Mouse (Mus musculus): ENCODE data around the gene Grifin. TPM values are rescaled to one million over a fixed set of nuclear protein-coding genes. Genes with fewer than 3 reads are reported as not detected.

Grifin gene
- polyA plus RNA-seq, 1 experiment from 2014 or later: not detected

DNA sequence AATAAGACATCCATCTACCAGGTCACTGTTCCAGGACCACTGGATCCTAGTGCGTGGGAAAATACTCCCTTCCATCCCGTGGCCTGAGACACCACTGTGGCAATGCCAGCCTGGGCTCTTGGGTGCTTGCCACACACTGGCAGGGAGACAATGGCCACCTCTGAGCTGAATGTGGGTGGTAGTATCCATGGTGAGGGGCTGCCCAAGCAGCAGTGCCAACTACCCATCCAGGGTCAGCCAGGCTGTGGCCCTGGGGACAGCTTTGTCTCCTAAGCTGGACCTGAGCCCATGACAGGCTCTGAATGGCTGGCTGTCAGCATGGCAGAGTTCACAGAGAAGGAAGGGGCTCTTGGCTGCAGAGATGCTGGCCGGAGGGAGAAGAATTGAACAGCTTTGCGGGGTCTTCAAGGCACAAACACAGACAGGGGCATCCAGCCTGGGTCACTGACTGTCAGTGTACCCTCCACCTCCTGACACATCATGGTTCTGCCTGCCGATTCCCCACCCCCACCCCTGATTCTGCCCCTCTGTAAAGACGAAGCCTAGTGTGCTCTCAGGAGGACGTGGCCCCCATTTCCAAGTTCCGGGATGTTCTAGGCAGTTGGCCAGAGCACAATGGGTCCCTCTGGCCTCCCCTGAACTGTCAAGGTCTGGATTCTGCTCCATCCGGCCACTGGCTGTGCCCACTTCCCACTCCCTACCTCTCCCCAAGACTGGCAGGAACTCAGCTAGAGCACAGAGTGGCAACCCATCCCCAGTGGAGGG, 21.9 kb downstream of the Grifin start:
- Histone ChIP-seq H3K27ac (ENCODE audit: low read length) (peak overlapping the region; percentile 38), H3K4me2 (ENCODE audit: low read length) (no peak overlapping the region), H3K4me1 (replicated peaks; ENCODE audit: control insufficient read depth, insufficient read depth, low read length) (peaks cover 8% of the 10 kb centered on the region), H3K9me3 (ENCODE audit: control insufficient read depth, low read length) (no peaks in the 10 kb centered on the region), H3K9ac (replicated peaks; ENCODE audit: low read depth, low read length) (0 out of 2 replicates have a peak overlapping the region, but pooled peaks have one; percentile 3), H3K4me3 (replicated peaks; ENCODE audit: low read length) (no peak overlapping the region), H3K27me3 (replicated peaks; ENCODE audit: control insufficient read depth, insufficient read depth, low read length) (no peaks in the 10 kb centered on the region), H3K36me3 (ENCODE audit: control insufficient read depth, insufficient read depth) (no peaks in the 10 kb centered on the region)
- ATAC-seq: peak; percentile 79
- WGBS: 32% methylated on average over 9 of the region's 9 CpGs

DNA sequence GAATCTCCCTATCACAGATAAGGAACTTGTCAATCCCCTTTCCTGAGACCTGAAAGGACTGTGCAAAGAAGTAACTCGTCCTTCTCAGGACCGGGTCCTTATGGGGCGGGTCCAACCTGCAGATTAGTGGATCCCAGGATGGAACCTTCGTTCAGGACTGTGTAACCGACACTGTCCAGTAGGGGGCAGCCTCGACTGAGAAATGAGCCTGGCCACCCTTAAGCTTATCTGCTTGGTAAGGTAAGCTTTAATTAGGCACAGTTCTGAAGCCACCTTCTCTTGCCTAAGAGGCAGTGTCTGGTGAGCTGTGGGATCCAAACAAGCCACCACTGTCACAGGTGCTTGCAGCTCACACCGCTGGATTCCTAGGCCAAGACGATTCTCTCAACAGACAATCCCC, 24.8 kb downstream of the Grifin start:
- peak; percentile 54; the same call in 1 of the 2 replicates for ATAC-seq
- Histone ChIP-seq H3K4me3 (replicated peaks; ENCODE audit: low read length) (no peak overlapping the region), H3K27me3 (replicated peaks; ENCODE audit: control insufficient read depth, insufficient read depth, low read length) (no peaks in the 10 kb centered on the region), H3K36me3 (ENCODE audit: control insufficient read depth, insufficient read depth) (no peaks in the 10 kb centered on the region), H3K4me2 (ENCODE audit: low read length) (no peak overlapping the region), H3K9me3 (ENCODE audit: control insufficient read depth, low read length) (no peaks in the 10 kb centered on the region), H3K27ac (ENCODE audit: low read length) (no peak overlapping the region), H3K9ac (replicated peaks; ENCODE audit: low read depth, low read length) (no peak overlapping the region), H3K4me1 (replicated peaks; ENCODE audit: control insufficient read depth, insufficient read depth, low read length) (peaks cover 16% of the 10 kb centered on the region)
- WGBS: 11% methylated on average over 8 of the region's 8 CpGs

DNA sequence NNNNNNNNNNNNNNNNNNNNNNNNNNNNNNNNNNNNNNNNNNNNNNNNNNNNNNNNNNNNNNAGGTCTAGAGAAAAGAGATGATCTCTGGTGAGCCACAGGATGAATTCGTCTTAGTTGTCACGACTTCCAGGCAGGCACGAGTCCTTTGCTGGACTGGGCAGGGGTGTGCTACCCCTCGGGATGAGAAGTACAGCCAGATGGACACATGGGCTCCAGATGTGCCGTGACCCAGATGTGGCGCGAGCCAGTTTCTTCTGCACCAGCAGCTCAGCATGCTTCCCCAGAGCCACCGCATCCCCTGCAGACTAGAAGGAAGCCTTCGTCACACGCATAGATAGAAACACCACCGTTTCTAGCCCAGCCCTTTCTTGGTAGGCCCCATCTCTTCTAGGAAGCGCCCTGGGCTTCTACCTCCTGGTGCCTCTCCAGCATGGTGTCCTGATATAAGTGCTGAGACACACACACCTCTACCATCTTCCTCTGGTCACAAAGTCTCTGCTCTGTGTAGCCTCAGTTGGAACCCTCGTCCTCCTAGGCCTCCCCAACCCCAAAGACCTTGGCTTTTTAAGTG, 26.7 kb downstream of the Grifin start:
- no peaks in the 10 kb centered on the region for H3K36me3 ChIP-seq (ENCODE audit: control insufficient read depth, insufficient read depth)
- peaks cover 12% of the 10 kb centered on the region for H3K4me1 ChIP-seq (replicated peaks; ENCODE audit: control insufficient read depth, insufficient read depth, low read length)
- H3K27ac ChIP-seq (ENCODE audit: low read length): no peak overlapping the region
- ATAC-seq: no peak
- no peak overlapping the region for H3K4me2 ChIP-seq (ENCODE audit: low read length)
- no peaks in the 10 kb centered on the region for H3K9me3 ChIP-seq (ENCODE audit: control insufficient read depth, low read length)
- H3K27me3 ChIP-seq (replicated peaks; ENCODE audit: control insufficient read depth, insufficient read depth, low read length): no peaks in the 10 kb centered on the region
- WGBS: 79% methylated on average over 13 of the region's 13 CpGs
- no peak overlapping the region for H3K4me3 ChIP-seq (replicated peaks; ENCODE audit: low read length)
- H3K9ac ChIP-seq (replicated peaks; ENCODE audit: low read depth, low read length): no peak overlapping the region

DNA sequence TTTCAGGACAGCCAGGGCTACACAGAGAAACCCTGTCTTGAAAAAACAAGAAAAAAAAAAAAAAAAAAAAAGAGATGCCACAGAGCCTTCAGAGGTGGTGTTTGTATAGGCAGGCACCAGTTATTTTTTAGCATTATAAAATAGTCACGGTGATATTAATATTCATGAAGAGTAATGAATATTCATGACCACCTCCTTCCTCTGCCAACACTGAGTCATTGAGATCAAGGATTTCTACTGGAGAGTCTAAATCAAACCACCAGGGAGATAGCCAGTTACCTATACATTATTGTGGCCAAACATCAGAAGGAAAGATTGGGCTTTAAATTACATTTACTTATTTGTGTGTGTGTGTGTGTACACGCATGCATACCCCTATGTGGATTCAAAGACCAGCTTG, 38.1 kb downstream of the Grifin start:
- H3K27me3 ChIP-seq (replicated peaks; ENCODE audit: control insufficient read depth, insufficient read depth, low read length): no peaks in the 10 kb centered on the region
- no peak overlapping the region for H3K27ac ChIP-seq (ENCODE audit: low read length)
- 58% methylated on average over 2 of the region's 2 CpGs for WGBS
- H3K4me1 ChIP-seq (replicated peaks; ENCODE audit: control insufficient read depth, insufficient read depth, low read length): no peaks in the 10 kb centered on the region
- no peak overlapping the region for H3K9ac ChIP-seq (replicated peaks; ENCODE audit: low read depth, low read length)
- ATAC-seq: 0 out of 2 replicates have a peak, but pooled peaks have one; percentile 20
- peaks cover 10% of the 10 kb centered on the region for H3K36me3 ChIP-seq (ENCODE audit: control insufficient read depth, insufficient read depth)
- no peaks in the 10 kb centered on the region for H3K9me3 ChIP-seq (ENCODE audit: control insufficient read depth, low read length)
- no peak overlapping the region for H3K4me3 ChIP-seq (replicated peaks; ENCODE audit: low read length)
- H3K4me2 ChIP-seq (ENCODE audit: low read length): no peak overlapping the region

DNA sequence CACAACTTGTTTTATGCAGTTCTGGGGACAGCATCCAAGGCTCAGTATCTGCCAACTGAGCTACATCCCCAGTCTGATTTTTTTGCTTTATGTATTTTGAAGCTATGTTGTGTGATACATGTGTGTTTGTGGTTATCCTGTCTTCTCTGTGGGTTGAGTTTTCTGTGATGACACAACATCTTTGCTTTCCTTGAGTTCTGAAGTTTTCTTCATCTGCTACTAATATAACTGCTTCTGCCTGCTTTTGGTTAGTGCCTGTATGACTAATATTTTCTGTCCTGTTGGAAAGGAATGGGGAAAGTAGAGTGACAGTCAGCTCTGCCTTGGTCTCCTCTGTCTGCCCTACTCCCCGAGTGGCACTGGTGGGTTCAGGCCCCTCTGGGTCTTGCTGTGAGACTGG, 43.7 kb downstream of the Grifin start:
- Histone ChIP-seq H3K27me3 (replicated peaks; ENCODE audit: control insufficient read depth, insufficient read depth, low read length) (no peaks in the 10 kb centered on the region), H3K4me3 (replicated peaks; ENCODE audit: low read length) (no peak overlapping the region), H3K36me3 (ENCODE audit: control insufficient read depth, insufficient read depth) (peaks cover 10% of the 10 kb centered on the region), H3K27ac (ENCODE audit: low read length) (no peak overlapping the region), H3K9ac (replicated peaks; ENCODE audit: low read depth, low read length) (no peak overlapping the region), H3K9me3 (ENCODE audit: control insufficient read depth, low read length) (no peaks in the 10 kb centered on the region), H3K4me2 (ENCODE audit: low read length) (no peak overlapping the region), H3K4me1 (replicated peaks; ENCODE audit: control insufficient read depth, insufficient read depth, low read length) (no peaks in the 10 kb centered on the region)
- WGBS: 100% methylated on average over 1 of the region's 1 CpGs
- no peak for ATAC-seq

DNA sequence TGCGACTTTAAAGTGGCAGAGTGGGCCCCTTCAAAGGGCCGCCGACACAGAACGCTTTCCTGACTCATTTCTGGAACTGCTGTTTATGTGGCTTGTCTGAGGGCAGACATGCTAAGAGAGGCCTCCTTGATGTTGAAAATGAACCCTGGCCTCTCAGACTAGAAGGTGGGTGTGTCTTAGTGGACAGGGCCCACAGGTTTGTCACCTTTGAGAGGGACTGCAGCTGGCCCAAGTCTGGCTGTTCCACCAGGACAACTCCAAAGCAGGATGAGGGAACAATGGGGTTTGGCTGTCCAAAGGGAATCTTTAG, 47.0 kb downstream of the Grifin start:
- no peaks in the 10 kb centered on the region for H3K9me3 ChIP-seq (ENCODE audit: control insufficient read depth, low read length)
- H3K4me1 ChIP-seq (replicated peaks; ENCODE audit: control insufficient read depth, insufficient read depth, low read length): peaks cover 5% of the 10 kb centered on the region
- H3K4me2 ChIP-seq (ENCODE audit: low read length): no peak overlapping the region
- ATAC-seq: no peak
- no peak overlapping the region for H3K27ac ChIP-seq (ENCODE audit: low read length)
- 82% methylated on average over 4 of the region's 4 CpGs for WGBS
- no peak overlapping the region for H3K9ac ChIP-seq (replicated peaks; ENCODE audit: low read depth, low read length)
- H3K27me3 ChIP-seq (replicated peaks; ENCODE audit: control insufficient read depth, insufficient read depth, low read length): no peaks in the 10 kb centered on the region
- H3K4me3 ChIP-seq (replicated peaks; ENCODE audit: low read length): no peak overlapping the region
- no peaks in the 10 kb centered on the region for H3K36me3 ChIP-seq (ENCODE audit: control insufficient read depth, insufficient read depth)

DNA sequence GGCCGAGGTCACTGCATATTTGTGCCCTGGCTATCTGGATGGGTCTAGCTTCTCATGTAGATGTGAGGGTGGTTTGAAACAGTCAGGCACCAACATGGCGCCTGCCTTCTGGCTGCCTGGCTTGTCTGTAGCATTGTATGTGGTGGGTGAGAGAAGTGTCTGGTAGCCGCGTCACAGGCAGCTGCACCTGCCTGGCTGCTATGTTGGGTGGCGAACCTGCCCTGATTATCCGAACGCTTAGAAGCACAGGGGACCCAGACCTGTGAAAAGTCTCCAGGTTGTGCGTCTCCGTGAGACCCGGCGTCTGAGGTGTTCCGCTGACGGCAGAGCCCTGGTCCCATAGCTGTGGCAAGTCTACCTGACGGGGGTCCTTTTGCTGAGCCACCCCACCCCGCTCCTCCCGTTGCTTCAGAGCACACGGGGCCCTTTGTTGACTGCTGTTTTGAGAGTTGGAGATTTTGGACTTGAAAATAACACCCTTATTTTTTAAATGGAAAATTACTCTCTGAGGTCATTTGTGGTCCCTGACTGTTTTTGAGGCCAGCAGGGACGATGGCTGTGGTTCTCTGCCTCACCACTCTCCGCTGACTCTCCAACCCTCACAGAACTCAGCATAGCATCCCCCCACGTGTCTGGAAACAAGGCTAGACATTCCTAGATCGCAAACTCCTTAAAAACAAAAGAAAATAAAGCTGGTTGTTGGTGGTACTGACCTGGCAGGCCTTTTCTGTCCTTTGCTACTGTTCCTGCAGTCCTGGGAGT, 47.5 kb downstream of the Grifin start:
- Histone ChIP-seq H3K4me1 (replicated peaks; ENCODE audit: control insufficient read depth, insufficient read depth, low read length) (peaks cover 5% of the 10 kb centered on the region), H3K27me3 (replicated peaks; ENCODE audit: control insufficient read depth, insufficient read depth, low read length) (no peaks in the 10 kb centered on the region), H3K9me3 (ENCODE audit: control insufficient read depth, low read length) (no peaks in the 10 kb centered on the region), H3K9ac (replicated peaks; ENCODE audit: low read depth, low read length) (no peak overlapping the region), H3K4me2 (ENCODE audit: low read length) (no peak overlapping the region), H3K36me3 (ENCODE audit: control insufficient read depth, insufficient read depth) (no peaks in the 10 kb centered on the region), H3K4me3 (replicated peaks; ENCODE audit: low read length) (no peak overlapping the region), H3K27ac (ENCODE audit: low read length) (no peak overlapping the region)
- WGBS: 90% methylated on average over 21 of the region's 21 CpGs
- ATAC-seq: no peak

DNA sequence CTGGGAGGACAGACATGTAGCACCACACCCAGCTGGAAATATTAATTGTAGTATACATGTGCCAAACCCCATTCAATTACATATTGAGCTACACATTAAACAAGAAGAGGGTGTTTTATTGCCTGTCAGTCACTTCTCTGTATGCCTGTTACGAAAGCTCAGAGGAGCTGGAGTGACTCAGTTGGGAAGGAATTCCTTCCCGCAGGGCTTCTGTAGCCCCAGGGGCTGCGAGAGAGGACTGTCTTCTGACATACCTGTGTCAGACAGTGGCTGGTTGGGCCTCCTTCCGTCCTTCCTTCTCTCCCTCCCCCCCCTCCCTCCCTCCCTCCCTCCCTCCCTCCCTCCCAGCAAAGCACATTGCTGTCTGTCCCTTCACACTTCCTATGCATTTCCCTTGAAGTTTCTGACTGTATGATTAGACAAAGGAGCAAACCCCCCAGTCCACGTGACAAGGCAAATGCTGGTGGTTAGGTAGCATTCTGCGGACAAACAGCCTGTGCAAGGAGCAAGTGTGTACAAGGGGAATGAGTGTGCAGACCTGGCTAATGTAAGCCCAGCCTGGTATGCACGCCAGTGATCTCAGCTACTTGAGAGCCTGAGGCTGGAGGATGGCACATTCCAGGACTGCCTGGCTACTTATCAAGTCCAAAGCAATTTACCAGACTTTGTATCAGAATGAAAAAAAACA, 49.9 kb downstream of the Grifin start:
- H3K4me2 ChIP-seq (ENCODE audit: low read length): no peak overlapping the region
- 50% methylated on average over 7 of the region's 7 CpGs for WGBS
- ATAC-seq: 0 out of 2 replicates have a peak, but pooled peaks have one; percentile 21
- H3K9me3 ChIP-seq (ENCODE audit: control insufficient read depth, low read length): no peaks in the 10 kb centered on the region
- H3K4me3 ChIP-seq (replicated peaks; ENCODE audit: low read length): no peak overlapping the region
- H3K27ac ChIP-seq (ENCODE audit: low read length): no peak overlapping the region
- no peak overlapping the region for H3K9ac ChIP-seq (replicated peaks; ENCODE audit: low read depth, low read length)
- H3K36me3 ChIP-seq (ENCODE audit: control insufficient read depth, insufficient read depth): no peaks in the 10 kb centered on the region
- H3K4me1 ChIP-seq (replicated peaks; ENCODE audit: control insufficient read depth, insufficient read depth, low read length): peaks cover 17% of the 10 kb centered on the region
- H3K27me3 ChIP-seq (replicated peaks; ENCODE audit: control insufficient read depth, insufficient read depth, low read length): no peaks in the 10 kb centered on the region

DNA sequence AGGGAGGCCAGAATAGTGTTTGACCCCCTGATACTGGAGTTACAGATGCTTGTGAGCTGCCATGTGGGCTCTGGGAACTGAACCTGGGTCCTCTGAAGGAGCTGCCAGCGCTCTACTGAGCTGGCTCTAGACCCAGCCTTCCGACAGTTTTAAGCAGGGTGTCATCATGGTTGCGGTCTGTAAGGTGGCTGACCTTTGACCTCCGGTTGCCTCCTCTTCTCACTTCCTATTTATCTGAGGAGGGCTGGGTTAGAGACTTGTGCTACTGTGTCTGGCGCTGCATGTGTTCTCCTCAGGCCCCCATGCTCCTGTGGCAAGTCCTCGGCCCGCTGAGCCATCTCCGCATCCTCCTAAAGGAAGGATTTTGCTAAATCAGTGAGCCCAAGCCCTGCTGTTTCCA, 51.0 kb downstream of the Grifin start:
- Histone ChIP-seq H3K9ac (replicated peaks; ENCODE audit: low read depth, low read length) (no peak overlapping the region), H3K27ac (ENCODE audit: low read length) (no peak overlapping the region), H3K9me3 (ENCODE audit: control insufficient read depth, low read length) (no peaks in the 10 kb centered on the region), H3K27me3 (replicated peaks; ENCODE audit: control insufficient read depth, insufficient read depth, low read length) (no peaks in the 10 kb centered on the region), H3K4me1 (replicated peaks; ENCODE audit: control insufficient read depth, insufficient read depth, low read length) (peaks cover 27% of the 10 kb centered on the region), H3K36me3 (ENCODE audit: control insufficient read depth, insufficient read depth) (no peaks in the 10 kb centered on the region), H3K4me3 (replicated peaks; ENCODE audit: low read length) (no peak overlapping the region), H3K4me2 (ENCODE audit: low read length) (no peak overlapping the region)
- no peak for ATAC-seq
- WGBS: 86% methylated on average over 8 of the region's 8 CpGs

All from forebrain, embryonic 16.5 days (tissue).